Mouse (Mus musculus) olfactory bulb, adult 2 months (tissue): Measurements from ENCODE around the gene 1700013F07Rik.

Source experiments
- CTCF ChIP-seq: fragments of 200-500 bp; IDR thresholded peaks from 2 replicates; pipeline ENCODE4 v1.5.1; 2012; ENCODE audit warnings: low read depth, mild to moderate bottlenecking, low read length, moderate library complexity; ENCODE audit not compliant: insufficient read depth
- POLR2A ChIP-seq: fragments of 200-500 bp; IDR thresholded peaks from 2 replicates; pipeline ENCODE4 v1.6.1; 2012; ENCODE audit warnings: mild to moderate bottlenecking, low read depth, low read length, moderate library complexity; ENCODE audit not compliant: insufficient read depth

DNA sequence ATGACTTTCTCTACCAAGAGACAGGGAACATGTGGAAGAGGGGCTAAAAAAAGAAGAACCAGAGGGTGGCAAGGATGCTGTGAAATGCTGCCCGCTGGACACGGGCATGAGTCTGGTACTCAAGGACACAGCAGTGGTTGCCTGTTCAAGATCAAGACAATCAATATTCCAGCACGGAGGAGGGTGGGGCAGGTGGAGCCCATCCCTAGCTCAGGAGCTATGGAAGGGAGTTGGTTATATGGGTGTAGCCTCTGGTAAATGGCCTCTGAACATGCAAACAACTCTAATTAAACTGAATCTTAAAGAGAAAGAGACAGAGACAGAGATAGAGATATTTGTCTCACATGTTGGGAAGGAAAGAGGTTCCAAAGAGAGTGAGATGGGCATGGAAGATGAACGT, 49.2 kb upstream of the 1700013F07Rik start:
- TF ChIP-seq POLR2A, result no peak
- TF ChIP-seq CTCF, result no peak
